Mouse (Mus musculus): ENCODE measurements at regions not wholly inside any gene's neighbourhood (a gene's known extent, or its start where the extent isn't known, plus 50 kb on each side); places are given as distances from the start of the nearest gene placed in this dataset.

GRCm38 (mm10) chr12:92823090-92823786 lies 974.3 kb upstream of the Sel1l start:
- no peak overlapping the region for H3K27ac ChIP-seq (ENCODE audit: insufficient read depth, low read depth, low read length)
- no peak overlapping the region for H3K4me3 ChIP-seq (ENCODE audit: insufficient read depth, low read length)
- 0 out of 2 replicates have a peak, but pooled peaks cover 2% of the 10 kb centered on the region for H3K4me1 ChIP-seq (ENCODE audit: control insufficient read depth, insufficient read depth, low read length)
- TF ChIP-seq POLR2A (IDR thresholded peaks at IDR 0.05; ENCODE audit: borderline replicate concordance, low read depth, low read length) (no peak), CTCF (IDR thresholded peaks at IDR 0.05; ENCODE audit: low read depth, low read length) (no peak)

GRCm38 (mm10) chr12:92818610-92819009 lies 969.7 kb upstream of the Sel1l start:
- TF ChIP-seq POLR2A (IDR thresholded peaks at IDR 0.05; ENCODE audit: borderline replicate concordance, low read depth, low read length) = no peak
- Histone ChIP-seq H3K27ac (ENCODE audit: insufficient read depth, low read depth, low read length) (no peak overlapping the region), H3K4me3 (ENCODE audit: insufficient read depth, low read length) (no peak overlapping the region), H3K4me1 (ENCODE audit: control insufficient read depth, insufficient read depth, low read length) (0 out of 2 replicates have a peak, but pooled peaks cover 2% of the 10 kb centered on the region)

DNA sequence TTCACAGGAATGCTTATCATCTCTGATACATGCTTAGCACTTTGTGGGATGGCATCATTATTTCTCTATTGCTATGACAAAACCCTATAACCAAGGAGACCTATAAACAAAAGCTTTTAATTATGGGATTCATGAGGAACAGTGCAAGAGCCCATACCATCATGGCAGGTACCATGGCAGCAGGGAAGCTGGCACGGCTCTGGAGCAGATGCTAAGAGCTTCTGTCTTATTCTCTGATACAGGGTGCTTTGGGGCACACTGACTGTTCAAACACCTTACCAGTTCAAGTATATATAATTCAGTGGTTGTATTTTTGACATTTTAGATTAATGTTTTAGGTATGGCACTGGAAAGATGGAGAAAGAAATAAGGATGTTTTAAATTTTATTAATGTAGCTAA lies 952.2 kb upstream of the Sel1l start:
- TF ChIP-seq CTCF (IDR thresholded peaks at IDR 0.05; ENCODE audit: low read depth, low read length) (no peak), POLR2A (IDR thresholded peaks at IDR 0.05; ENCODE audit: borderline replicate concordance, low read depth, low read length) (no peak)
- Histone ChIP-seq H3K4me3 (ENCODE audit: insufficient read depth, low read length) (no peak overlapping the region), H3K4me1 (ENCODE audit: control insufficient read depth, insufficient read depth, low read length) (no peaks in the 10 kb centered on the region)

DNA sequence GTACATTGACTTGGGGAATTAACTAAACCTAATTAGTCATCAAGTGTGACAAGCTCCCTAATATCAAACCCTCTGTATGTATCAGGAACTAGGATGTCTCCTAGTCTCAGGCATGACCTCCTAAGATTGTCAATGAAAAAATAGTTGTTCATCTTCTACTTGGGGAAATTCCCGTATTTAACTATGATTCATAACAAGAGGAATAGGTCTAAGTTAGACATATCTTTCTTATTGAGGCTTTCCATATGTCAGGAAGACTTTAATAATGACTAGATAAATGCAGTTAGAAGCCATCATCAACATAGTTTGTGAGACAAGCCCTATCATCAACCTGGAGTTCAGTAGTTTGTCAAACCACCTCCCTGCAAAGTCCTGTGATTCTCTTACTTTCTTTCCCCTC lies 934.4 kb upstream of the Sel1l start:
- Histone ChIP-seq H3K27ac (ENCODE audit: insufficient read depth, low read depth, low read length) (no peak overlapping the region), H3K4me1 (ENCODE audit: control insufficient read depth, insufficient read depth, low read length) (no peaks in the 10 kb centered on the region), H3K4me3 (ENCODE audit: insufficient read depth, low read length) (no peak overlapping the region)
- TF ChIP-seq POLR2A (IDR thresholded peaks at IDR 0.05; ENCODE audit: borderline replicate concordance, low read depth, low read length) (no peak), CTCF (IDR thresholded peaks at IDR 0.05; ENCODE audit: low read depth, low read length) (no peak)

More for the DNA sequence above, 952.2 kb upstream of the Sel1l start:
- H3K27ac ChIP-seq (ENCODE audit: insufficient read depth, low read depth, low read length) = no peak overlapping the region

DNA sequence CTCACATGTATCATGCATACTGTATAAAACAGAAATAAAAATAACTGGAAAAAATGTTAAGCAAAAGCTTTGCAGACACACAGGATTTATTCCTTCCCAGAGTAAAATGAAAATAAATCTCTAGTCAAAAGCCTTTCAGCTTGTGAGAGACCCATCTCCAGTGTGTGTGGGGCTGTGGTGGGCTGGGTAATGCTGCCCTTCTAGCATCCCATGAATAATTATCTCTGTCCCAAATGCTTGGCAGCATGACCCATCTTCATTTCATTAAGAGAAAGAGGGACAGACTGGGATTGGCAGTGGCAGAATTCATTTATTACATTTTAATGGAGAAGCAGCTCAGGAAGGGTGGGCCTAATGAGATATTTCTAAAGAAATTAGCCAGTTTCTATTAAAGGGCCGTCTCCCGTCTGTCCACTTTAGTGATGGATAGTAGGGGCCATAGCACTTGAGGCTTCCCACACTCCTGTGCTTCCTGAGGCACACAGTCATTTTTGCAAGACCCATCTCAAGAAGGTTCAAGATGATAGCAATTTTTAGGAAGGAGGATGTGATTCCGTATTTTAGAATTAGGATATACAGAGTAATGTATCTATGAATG lies 930.8 kb upstream of the Sel1l start:
- H3K27ac ChIP-seq (ENCODE audit: insufficient read depth, low read depth, low read length) = no peak overlapping the region
- H3K4me1 ChIP-seq (ENCODE audit: control insufficient read depth, insufficient read depth, low read length) = no peaks in the 10 kb centered on the region
- TF ChIP-seq POLR2A (IDR thresholded peaks at IDR 0.05; ENCODE audit: borderline replicate concordance, low read depth, low read length) = no peak
- TF ChIP-seq CTCF (IDR thresholded peaks at IDR 0.05; ENCODE audit: low read depth, low read length) = no peak
- H3K4me3 ChIP-seq (ENCODE audit: insufficient read depth, low read length) = no peak overlapping the region

DNA sequence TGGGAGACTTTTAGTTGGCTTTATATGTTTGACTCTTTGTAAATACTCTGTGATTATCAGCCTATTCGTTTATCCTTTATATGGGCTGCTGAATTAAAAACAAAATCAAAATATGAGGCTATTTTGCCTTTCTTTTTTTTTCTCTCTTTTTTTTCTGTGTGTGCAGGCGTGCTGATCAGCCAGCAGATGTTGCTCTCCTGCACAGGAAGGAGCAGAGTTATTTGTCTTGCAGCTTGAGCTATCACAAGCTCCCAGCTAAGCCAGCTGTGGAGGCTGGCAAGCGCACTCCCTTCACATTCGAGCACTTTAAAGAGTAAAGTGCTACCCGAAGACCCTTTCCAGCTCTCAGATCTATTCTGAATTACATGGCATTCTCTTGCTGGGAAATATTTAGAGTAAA lies 926.7 kb upstream of the Sel1l start:
- TF ChIP-seq POLR2A (IDR thresholded peaks at IDR 0.05; ENCODE audit: borderline replicate concordance, low read depth, low read length) = no peak
- TF ChIP-seq CTCF (IDR thresholded peaks at IDR 0.05; ENCODE audit: low read depth, low read length) = no peak
- no peak overlapping the region for H3K27ac ChIP-seq (ENCODE audit: insufficient read depth, low read depth, low read length)
- no peaks in the 10 kb centered on the region for H3K4me1 ChIP-seq (ENCODE audit: control insufficient read depth, insufficient read depth, low read length)
- H3K4me3 ChIP-seq (ENCODE audit: insufficient read depth, low read length) = no peak overlapping the region

- H3K4me3 ChIP-seq (ENCODE audit: insufficient read depth, low read length) = no peak overlapping the region
- H3K27ac ChIP-seq (ENCODE audit: insufficient read depth, low read depth, low read length) = no peak overlapping the region
- no peaks in the 10 kb centered on the region for H3K4me1 ChIP-seq (ENCODE audit: control insufficient read depth, insufficient read depth, low read length)
- no peak for TF ChIP-seq CTCF (IDR thresholded peaks at IDR 0.05; ENCODE audit: low read depth, low read length)
- TF ChIP-seq POLR2A (IDR thresholded peaks at IDR 0.05; ENCODE audit: borderline replicate concordance, low read depth, low read length) = no peak
These were observed 899.6 kb upstream of the Sel1l start for GRCm38 (mm10) chr12:92748576-92748975.

- TF ChIP-seq POLR2A (IDR thresholded peaks at IDR 0.05; ENCODE audit: borderline replicate concordance, low read depth, low read length) (no peak), CTCF (IDR thresholded peaks at IDR 0.05; ENCODE audit: low read depth, low read length) (no peak)
- Histone ChIP-seq H3K4me1 (ENCODE audit: control insufficient read depth, insufficient read depth, low read length) (no peaks in the 10 kb centered on the region), H3K4me3 (ENCODE audit: insufficient read depth, low read length) (no peak overlapping the region), H3K27ac (ENCODE audit: insufficient read depth, low read depth, low read length) (no peak overlapping the region)
These were observed 891.9 kb upstream of the Sel1l start for GRCm38 (mm10) chr12:92740818-92741217.

DNA sequence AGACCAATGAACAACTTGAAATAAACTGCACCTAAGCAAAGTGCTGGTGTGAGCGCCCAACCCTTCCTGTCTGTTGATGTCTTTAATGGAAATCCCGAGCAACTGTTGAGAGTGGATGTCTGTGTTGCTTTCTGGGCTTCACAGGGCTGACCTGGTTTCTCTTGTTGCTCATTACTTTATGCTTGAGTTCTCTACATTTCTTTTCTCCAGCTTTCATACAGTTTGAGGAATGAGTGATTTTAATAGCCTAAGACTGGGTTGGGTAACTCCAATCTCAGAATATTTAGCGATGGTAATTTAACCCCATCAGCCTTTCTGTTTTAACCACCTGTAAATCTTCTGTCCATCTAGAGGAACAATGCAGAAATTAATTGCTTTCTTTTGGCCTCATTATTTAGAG lies 890.2 kb upstream of the Sel1l start:
- TF ChIP-seq POLR2A (IDR thresholded peaks at IDR 0.05; ENCODE audit: borderline replicate concordance, low read depth, low read length) = no peak
- TF ChIP-seq CTCF (IDR thresholded peaks at IDR 0.05; ENCODE audit: low read depth, low read length) = no peak
- Histone ChIP-seq H3K27ac (ENCODE audit: insufficient read depth, low read depth, low read length) (no peak overlapping the region), H3K4me1 (ENCODE audit: control insufficient read depth, insufficient read depth, low read length) (no peaks in the 10 kb centered on the region), H3K4me3 (ENCODE audit: insufficient read depth, low read length) (no peak overlapping the region)

DNA sequence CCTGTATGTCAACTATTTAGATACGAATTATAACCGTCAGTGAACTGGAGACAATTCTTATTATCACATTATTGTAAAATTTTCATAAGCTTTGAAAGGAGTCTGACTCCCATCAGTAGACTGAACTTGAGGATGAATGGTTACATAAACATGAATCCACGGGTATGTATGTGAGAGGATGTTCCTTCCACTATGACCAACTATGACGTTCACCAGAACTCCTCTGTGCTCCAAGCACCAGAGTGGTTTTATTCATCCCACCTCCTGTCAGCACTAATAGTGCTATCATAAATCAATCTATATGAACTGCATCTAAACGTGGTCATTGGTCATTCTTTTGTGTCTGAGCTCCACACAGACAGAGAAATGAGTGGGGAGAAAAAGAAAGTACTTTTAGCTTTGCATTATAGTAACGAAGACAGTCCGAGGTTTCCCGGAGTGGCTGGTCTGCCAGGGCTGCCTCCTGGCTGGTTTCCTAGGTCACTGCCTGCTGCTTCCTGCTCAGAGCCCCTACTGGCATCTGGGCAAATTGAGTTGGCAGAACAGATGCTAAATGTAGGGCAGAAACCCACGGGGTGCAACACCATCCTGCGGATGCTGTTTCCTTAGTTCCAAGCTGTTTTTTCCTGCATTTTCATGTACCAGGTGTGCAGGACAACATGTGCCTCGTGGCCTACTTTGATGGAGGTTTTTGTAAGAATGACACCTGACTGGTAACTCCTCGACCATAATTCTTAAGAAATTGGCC lies 888.8 kb upstream of the Sel1l start:
- H3K4me3 ChIP-seq (ENCODE audit: insufficient read depth, low read length) = no peak overlapping the region
- no peak overlapping the region for H3K27ac ChIP-seq (ENCODE audit: insufficient read depth, low read depth, low read length)
- TF ChIP-seq CTCF (IDR thresholded peaks at IDR 0.05; ENCODE audit: low read depth, low read length) = no peak
- TF ChIP-seq POLR2A (IDR thresholded peaks at IDR 0.05; ENCODE audit: borderline replicate concordance, low read depth, low read length) = no peak
- no peaks in the 10 kb centered on the region for H3K4me1 ChIP-seq (ENCODE audit: control insufficient read depth, insufficient read depth, low read length)
